Mouse (Mus musculus): Measurements from ENCODE around the gene Best2. TPM values are rescaled to one million over a fixed set of nuclear protein-coding genes. Genes with fewer than 3 reads are reported as not detected.

Best2 gene
- 0.08 TPM in 1 of 2 replicates, not detected in the other for polyA plus RNA-seq (2016; fragmentation: Nextera tagmentation; extraction: Ambion mirVana)

DNA sequence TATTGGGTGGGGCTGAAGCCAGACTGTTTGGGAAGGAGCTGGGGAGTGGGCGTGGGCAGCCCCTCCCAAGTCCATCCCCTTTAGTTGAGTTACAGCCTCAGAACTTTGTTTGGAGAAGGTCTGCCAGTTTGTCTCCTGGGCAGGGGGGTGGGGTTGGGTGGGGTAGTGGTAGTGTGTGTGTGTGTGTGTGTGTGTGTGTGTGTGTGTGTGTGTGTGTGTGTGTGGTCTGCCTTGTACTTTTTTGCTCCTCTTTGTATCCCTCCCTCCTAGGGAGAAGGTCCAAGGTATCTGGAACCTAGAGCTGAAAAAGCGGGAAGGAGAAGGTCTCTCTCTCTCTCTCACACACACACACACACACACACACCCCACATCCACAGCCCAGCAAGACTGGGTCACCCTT lies at the start of gene Best2:
Gene Best2 (minus strand): TSS at position 101 of the 400 bp plus-strand sequence.
- Histone ChIP-seq H3K36me3 (replicated peaks) (peaks cover 28% of the 10 kb centered on the region), H3K4me3 (peak within 1 kb of the TSS; percentile 53), H3K27ac (replicated peaks) (no peak within 1 kb of the TSS), H3K27me3 (replicated peaks; ENCODE audit: low read depth, poor library complexity, severe bottlenecking) (peaks cover 51% of the 10 kb centered on the region), H3K9me3 (no peaks in the 10 kb centered on the region), H3K4me1 (peaks cover 6% of the 10 kb centered on the region)
- WGBS, result 44% methylated on average over 2 of the region's 2 CpGs
- no peak for DNase-seq (ENCODE audit: low spot score)

DNA sequence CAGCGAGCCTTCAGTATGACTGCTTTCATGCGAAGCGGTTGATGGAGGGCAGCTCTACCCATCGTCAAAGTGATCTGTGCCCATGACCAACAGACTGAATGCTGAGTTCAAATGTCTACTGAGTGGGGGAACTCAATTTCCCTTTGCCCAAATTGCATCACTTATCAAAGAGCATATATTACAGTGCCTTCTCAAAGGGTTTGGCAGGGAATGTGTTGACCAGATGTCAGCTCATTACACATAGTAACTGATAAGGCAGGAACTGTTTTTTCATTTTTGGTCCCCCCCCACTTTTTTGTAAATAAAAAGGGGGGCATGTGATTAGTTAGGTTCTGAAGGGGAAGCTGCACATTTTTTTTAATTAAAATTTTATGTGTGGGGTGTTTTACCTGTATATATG lies 48.3 kb upstream of the Best2 start:
- 92% methylated on average over 4 of the region's 4 CpGs for WGBS
- H3K27ac ChIP-seq (replicated peaks), result no peak overlapping the region
- H3K9me3 ChIP-seq, result no peaks in the 10 kb centered on the region
- no peak overlapping the region for H3K4me3 ChIP-seq
- H3K4me1 ChIP-seq, result peaks cover 17% of the 10 kb centered on the region
- peaks cover 47% of the 10 kb centered on the region for H3K36me3 ChIP-seq (replicated peaks)
- no peak for DNase-seq (ENCODE audit: low spot score)
- H3K27me3 ChIP-seq (replicated peaks; ENCODE audit: low read depth, poor library complexity, severe bottlenecking), result no peaks in the 10 kb centered on the region

DNA sequence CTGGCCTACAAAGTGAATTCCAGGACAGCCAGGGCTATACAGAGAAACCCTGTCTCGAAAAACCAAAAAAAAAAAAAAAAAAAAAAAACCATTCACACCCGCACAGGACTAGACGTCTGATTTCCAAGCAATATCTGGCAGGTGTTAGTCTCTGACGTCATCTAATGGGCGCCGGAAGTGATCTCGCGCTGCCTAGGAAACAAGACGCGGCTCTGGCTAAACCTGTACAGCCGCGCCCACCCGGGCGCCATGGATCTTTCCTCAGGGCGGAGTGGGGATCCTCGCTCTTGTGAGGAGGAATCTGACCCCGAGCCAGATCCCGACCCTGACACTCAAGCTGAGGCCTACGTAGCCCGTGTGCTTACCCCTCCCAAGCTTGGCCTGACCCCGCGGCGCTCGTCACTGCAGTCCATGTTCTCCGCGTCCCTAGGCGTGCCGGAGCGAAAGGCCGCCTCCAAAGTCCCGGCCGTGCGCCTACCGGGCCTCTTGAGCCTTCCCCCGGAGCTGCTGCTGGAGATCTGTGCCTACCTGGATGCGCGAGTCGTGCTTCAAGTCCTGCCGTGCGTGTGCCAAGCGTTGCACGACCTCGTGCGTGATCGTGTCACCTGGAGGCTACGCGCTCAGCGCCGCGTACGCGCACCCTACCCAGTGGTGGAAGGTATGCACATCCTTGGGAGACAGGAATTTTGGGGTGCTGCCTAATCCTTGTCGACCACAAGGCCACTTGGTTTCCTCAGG lies 45.7 kb upstream of the Best2 start, which contains the start of gene Fbxw9:
Gene Fbxw9 (plus strand): TSS at position 177 of the 738 bp plus-strand sequence.
- DNase-seq (ENCODE audit: low spot score), result peak; percentile 91
- Histone ChIP-seq H3K27ac (replicated peaks) (peak within 1 kb of the TSS; percentile 63), H3K36me3 (replicated peaks) (peaks cover 49% of the 10 kb centered on the region), H3K4me1 (peaks cover 23% of the 10 kb centered on the region), H3K27me3 (replicated peaks; ENCODE audit: low read depth, poor library complexity, severe bottlenecking) (no peaks in the 10 kb centered on the region), H3K9me3 (no peaks in the 10 kb centered on the region), H3K4me3 (peak within 1 kb of the TSS; percentile 89)
- WGBS, result 1% methylated on average over 53 of the region's 53 CpGs

DNA sequence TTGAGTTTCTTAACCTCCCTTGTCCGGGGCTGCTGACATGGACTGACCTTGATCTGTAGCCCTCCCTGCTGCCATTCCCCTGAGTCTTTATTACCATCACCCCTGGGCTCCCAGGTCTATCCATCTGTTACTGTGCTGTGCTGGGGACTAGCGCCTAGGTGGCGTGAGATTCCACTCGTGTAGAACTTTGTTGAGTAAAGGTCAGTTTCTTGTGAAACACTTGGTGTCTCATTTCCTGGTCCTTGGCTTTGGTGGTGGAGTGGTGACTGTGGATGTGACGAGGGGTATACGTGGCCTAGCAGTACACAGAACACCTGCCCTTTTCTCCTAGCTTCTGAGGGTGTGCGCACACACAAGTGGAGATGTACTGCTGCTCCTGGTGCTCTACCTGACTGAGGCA lies 43.0 kb upstream of the Best2 start:
- Histone ChIP-seq H3K27me3 (replicated peaks; ENCODE audit: low read depth, poor library complexity, severe bottlenecking) (no peaks in the 10 kb centered on the region), H3K4me1 (peaks cover 23% of the 10 kb centered on the region), H3K9me3 (no peaks in the 10 kb centered on the region), H3K36me3 (replicated peaks) (peaks cover 63% of the 10 kb centered on the region), H3K27ac (replicated peaks) (no peak overlapping the region), H3K4me3 (no peak overlapping the region)
- WGBS, result 85% methylated on average over 7 of the region's 7 CpGs
- DNase-seq (ENCODE audit: low spot score), result no peak

DNA sequence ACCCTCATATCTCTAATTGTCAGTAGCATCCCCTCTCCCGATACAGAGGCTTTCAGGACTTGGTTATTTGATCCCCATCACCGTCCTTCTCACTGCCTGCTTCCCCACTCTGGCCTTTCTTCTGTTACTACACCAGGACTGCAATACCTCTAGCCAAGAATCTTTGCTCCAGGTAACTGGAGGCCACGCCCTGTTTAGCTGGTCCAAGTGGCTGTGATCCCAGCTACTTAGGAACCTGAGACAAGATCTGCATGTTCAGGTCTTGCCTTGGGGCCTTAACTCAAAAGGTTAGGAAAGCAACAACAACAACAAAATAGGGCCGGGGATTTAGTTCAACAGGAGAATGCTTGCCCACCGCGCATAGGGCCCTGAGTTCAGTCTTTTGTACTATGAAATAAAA lies 29.3 kb upstream of the Best2 start:
- Histone ChIP-seq H3K4me1 (peaks cover 14% of the 10 kb centered on the region), H3K27ac (replicated peaks) (no peak overlapping the region), H3K9me3 (no peaks in the 10 kb centered on the region), H3K27me3 (replicated peaks; ENCODE audit: low read depth, poor library complexity, severe bottlenecking) (no peaks in the 10 kb centered on the region), H3K4me3 (no peak overlapping the region), H3K36me3 (replicated peaks) (peaks cover 90% of the 10 kb centered on the region)
- DNase-seq (ENCODE audit: low spot score), result no peak
- 90% methylated on average over 6 of the region's 6 CpGs for whole genome bisulfite sequencing

DNA sequence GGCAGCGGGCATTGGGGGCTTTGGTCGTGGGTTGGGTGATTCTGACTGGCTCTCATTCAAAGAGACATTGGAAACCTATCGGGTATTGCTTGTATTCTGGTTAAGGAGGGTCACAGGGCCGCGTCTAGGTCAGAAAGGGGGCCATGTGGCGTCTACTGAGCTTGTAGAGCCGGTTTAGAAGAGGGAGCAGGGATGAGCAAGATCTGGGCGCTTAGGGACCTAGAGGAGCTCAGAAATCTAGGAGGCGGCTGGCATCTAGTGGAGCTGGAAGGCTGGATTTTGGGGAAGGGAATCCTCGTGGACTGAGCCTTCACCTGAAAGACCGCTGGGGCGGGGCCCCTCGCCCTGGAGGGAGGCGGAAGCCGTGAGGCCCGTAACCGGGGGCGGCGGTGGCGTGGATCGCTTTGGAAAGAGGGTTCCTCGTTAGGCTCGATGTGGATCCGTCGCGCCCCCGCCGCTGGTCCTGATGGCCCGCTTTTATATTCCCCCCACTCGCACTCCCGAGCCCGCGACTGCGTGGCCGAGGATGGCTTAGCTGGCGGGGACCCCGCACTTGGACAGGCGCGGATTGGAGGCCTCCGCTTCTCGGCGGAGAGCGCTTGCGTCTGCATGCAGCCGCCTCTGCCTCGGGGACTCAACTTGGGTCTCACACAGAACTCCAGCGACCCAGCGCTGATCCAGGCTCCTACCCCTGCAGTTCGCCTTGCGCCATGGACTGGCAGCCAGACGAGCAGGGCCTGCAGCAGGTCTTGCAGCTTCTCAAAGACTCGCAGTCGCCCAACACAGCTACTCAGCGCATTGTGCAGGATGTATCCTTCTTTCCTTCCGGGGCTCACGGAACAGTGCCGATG lies 23.6 kb upstream of the Best2 start:
- peaks cover 48% of the 10 kb centered on the region for H3K36me3 ChIP-seq (replicated peaks)
- H3K9me3 ChIP-seq, result no peaks in the 10 kb centered on the region
- under 1% methylated on average over 57 of the region's 57 CpGs for WGBS
- peaks cover 42% of the 10 kb centered on the region for H3K4me1 ChIP-seq
- DNase-seq (ENCODE audit: low spot score), result peak; percentile 66
- peak overlapping the region; percentile 96 for H3K27ac ChIP-seq (replicated peaks)
- H3K4me3 ChIP-seq, result peak overlapping the region; percentile 94
- no peaks in the 10 kb centered on the region for H3K27me3 ChIP-seq (replicated peaks; ENCODE audit: low read depth, poor library complexity, severe bottlenecking)

DNA sequence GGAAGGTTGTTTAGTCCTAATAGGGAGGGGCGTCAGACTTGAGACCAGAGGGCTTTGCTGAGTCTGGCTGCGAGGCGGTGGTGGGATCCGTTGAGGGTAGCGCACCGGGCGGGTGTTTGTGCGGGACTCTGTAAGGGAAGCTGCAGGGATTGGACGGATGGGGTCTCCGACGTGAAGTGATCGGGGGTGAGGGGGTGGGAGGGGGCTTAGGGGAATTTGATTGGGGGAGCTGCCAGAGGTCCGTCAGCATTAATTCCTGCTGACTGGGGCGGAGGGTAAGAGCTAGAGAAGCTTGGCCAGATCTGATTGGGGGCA lies 23.0 kb upstream of the Best2 start:
- WGBS, result 0% methylated on average over 14 of the region's 14 CpGs
- peaks cover 42% of the 10 kb centered on the region for H3K4me1 ChIP-seq
- peak overlapping the region; percentile 96 for H3K27ac ChIP-seq (replicated peaks)
- no peaks in the 10 kb centered on the region for H3K9me3 ChIP-seq
- H3K4me3 ChIP-seq, result peak overlapping the region; percentile 94
- peaks cover 48% of the 10 kb centered on the region for H3K36me3 ChIP-seq (replicated peaks)
- peak; percentile 84 for DNase-seq (ENCODE audit: low spot score)
- H3K27me3 ChIP-seq (replicated peaks; ENCODE audit: low read depth, poor library complexity, severe bottlenecking), result no peaks in the 10 kb centered on the region

DNA sequence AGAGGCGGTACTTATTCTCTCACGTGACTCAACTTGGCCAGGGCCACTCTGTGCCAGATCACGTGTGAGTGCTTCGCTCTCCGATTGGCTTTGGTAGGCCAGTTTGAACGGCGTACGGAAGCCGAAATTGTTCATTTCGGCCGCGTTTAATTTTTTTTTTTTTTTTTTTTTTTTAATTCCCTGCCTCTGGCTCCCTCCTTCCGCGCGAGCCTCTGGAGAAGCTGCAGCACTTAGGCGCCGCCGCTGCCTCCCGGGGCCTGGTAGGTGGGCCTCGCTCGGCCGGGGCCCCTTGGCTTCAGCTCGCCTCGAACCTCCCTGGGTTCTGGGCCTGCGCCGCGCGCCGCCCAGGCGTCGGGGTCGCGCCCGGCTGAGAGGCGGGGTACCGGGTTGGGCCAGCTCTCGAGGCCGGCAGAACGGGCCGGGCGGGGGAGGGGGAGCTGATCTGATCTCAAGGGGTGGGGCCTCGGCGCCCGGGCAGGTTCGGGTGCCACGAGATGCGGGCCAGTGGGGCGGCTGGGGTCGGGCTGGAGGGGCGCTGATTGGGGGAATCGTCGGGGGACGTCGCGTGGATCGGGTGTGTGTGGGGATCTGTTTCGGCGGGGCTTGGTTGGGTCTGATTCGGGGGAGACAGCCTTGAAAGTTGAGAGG lies 22.5 kb upstream of the Best2 start, which contains the start of gene Tnpo2:
Gene Tnpo2 (plus strand): TSS at position 198 of the 648 bp plus-strand sequence.
- peak within 1 kb of the TSS; percentile 94 for H3K4me3 ChIP-seq
- DNase-seq (ENCODE audit: low spot score), result peak; percentile 92
- H3K27me3 ChIP-seq (replicated peaks; ENCODE audit: low read depth, poor library complexity, severe bottlenecking), result no peaks in the 10 kb centered on the region
- WGBS, result under 1% methylated on average over 59 of the region's 59 CpGs
- no peaks in the 10 kb centered on the region for H3K9me3 ChIP-seq
- peaks cover 42% of the 10 kb centered on the region for H3K4me1 ChIP-seq
- peaks cover 48% of the 10 kb centered on the region for H3K36me3 ChIP-seq (replicated peaks)
- peak within 1 kb of the TSS; percentile 96 for H3K27ac ChIP-seq (replicated peaks)

DNA sequence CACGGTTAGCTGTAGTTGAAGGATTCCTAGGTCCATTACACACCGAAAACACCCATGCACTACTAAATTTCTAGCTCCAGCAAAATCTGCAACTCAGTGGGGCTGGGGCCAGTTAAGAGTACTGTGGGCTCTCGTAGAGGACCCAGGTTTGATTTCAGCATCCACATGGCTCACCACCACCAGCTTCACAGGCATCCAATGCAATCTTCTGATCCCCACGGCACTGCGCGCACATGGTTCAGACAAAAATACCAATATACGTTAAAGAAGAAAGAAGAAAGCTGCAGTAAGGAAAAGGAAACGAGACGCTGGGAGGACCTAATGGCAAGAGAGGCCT lies 22.0 kb upstream of the Best2 start:
- no peaks in the 10 kb centered on the region for H3K9me3 ChIP-seq
- peak overlapping the region; percentile 96 for H3K27ac ChIP-seq (replicated peaks)
- H3K36me3 ChIP-seq (replicated peaks), result peaks cover 48% of the 10 kb centered on the region
- peaks cover 42% of the 10 kb centered on the region for H3K4me1 ChIP-seq
- WGBS, result 0% methylated on average over 9 of the region's 9 CpGs
- H3K27me3 ChIP-seq (replicated peaks; ENCODE audit: low read depth, poor library complexity, severe bottlenecking), result no peaks in the 10 kb centered on the region
- peak overlapping the region; percentile 94 for H3K4me3 ChIP-seq
- no peak for DNase-seq (ENCODE audit: low spot score)

DNA sequence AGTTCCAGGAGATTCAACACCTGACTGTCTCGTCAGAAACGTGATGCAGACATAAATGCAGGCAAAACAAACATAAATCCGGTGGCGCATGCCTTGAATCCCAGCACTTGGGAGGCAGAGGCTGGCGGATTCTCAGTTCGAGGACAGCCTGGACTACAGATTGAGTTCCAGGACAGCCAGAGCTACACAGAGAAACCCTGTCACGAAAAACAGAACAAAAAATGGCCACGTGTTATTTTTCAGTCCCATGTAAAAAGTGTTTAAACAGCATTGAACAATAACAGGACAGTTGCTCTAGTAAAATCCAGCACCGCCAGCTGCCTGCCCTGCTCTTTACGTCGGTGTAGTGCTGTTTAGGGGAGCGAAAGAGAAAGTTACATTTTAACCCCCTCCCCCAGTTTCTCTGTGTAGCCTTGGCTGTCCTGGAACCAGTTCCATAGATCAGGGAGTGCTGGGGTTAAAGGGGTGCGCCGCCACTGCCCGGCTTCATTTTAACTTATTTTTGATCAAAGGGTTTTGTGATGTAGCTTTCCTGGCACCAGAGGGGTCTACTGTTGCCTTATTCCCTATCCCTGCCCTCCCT lies 21.5 kb upstream of the Best2 start:
- Histone ChIP-seq H3K27me3 (replicated peaks; ENCODE audit: low read depth, poor library complexity, severe bottlenecking) (no peaks in the 10 kb centered on the region), H3K4me3 (peak overlapping the region; percentile 94), H3K27ac (replicated peaks) (peak overlapping the region; percentile 96), H3K4me1 (peaks cover 42% of the 10 kb centered on the region), H3K36me3 (replicated peaks) (peaks cover 48% of the 10 kb centered on the region), H3K9me3 (no peaks in the 10 kb centered on the region)
- peak; percentile 51 for DNase-seq (ENCODE audit: low spot score)
- 1% methylated on average over 15 of the region's 15 CpGs for WGBS

DNA sequence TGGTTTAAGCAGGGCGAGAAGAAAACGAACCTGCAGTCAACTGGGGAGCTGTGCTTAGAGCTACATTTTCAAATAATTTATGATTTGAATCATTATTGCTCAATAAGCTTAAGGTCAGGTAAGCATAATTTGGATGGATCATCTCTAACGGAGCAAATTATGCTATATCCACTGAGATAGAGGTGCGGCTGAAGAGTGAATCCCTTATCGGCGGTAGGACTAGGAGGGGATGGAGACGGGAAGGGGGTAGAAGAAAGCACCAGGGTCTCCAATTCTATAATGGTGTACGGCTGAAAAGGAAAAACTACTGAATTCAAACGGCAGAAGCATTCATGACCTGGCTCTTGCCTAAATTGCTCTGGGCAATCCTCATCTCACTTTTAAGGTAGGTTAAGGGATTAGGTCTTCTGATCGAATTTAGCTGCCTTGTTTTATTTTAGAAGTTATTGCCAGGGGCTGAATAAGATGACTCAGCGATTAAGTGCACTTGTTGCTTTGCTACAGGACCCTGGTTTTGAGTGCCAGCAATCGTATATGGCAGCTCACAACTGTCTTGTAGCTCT lies 20.9 kb upstream of the Best2 start:
- peak overlapping the region; percentile 96 for H3K27ac ChIP-seq (replicated peaks)
- H3K27me3 ChIP-seq (replicated peaks; ENCODE audit: low read depth, poor library complexity, severe bottlenecking), result no peaks in the 10 kb centered on the region
- H3K4me1 ChIP-seq, result peaks cover 42% of the 10 kb centered on the region
- WGBS, result 8% methylated on average over 12 of the region's 12 CpGs
- no peaks in the 10 kb centered on the region for H3K9me3 ChIP-seq
- peaks cover 48% of the 10 kb centered on the region for H3K36me3 ChIP-seq (replicated peaks)
- peak overlapping the region; percentile 94 for H3K4me3 ChIP-seq
- no peak for DNase-seq (ENCODE audit: low spot score)

DNA sequence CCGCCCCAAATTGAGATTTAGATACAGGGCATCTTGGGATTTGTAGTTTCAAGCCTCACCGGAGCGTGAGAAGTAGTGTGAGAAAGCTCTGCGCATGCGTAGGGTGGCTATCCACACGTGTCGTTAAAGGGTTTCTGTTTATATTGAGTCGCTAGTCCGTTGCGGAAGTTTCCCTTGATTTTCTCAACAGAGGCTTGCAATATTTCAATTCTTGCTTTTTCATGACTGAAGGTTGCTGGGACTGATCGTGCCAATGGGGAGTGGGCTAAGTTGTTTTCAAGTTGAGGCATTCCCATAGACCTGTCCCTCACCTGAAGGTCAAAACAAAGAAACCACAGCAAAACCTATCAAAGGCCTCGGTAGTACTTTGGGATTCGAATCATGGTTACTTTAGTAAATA lies 20.4 kb upstream of the Best2 start:
- H3K4me1 ChIP-seq, result peaks cover 40% of the 10 kb centered on the region
- H3K9me3 ChIP-seq, result no peaks in the 10 kb centered on the region
- peaks cover 48% of the 10 kb centered on the region for H3K36me3 ChIP-seq (replicated peaks)
- DNase-seq (ENCODE audit: low spot score), result peak; percentile 81
- peak overlapping the region; percentile 96 for H3K27ac ChIP-seq (replicated peaks)
- H3K4me3 ChIP-seq, result peak overlapping the region; percentile 94
- no peaks in the 10 kb centered on the region for H3K27me3 ChIP-seq (replicated peaks; ENCODE audit: low read depth, poor library complexity, severe bottlenecking)
- 5% methylated on average over 13 of the region's 13 CpGs for WGBS
